Comparison of ENCODE assay signal across 7 mouse cellular contexts in the genomic region with DNA sequence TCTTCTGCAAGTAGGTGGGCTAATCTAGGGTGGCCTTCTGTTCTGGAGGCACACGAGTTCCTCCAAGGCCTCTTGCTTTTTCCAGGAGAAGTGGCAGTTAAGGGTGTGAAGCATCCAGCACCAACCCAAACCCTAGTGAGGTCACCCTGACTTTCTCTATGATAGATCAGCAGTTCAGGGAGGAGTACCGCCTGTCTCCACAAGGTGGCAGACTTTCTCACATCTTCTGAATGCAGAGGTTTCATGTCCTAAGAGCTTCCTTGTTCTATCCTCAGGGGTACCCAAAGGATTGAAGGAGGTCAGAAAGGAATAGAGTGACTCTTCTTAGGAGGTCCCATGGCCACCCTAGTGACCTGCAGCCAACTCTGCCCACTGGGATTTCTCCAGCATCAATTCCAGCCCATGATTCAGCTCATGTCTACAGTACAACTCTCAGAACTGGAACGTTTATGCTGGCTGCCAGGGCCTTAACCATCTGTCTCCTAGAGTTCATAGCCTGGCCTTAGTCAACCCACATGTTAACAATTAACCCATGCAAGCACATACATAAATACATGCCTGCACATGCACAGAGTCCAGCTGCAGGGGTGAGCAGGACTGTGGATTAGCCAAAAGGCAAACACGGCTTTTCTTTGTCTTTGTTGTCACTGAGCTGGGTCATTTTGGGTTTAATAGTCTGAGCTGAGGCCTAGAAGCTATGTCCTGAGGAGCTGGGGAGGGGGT. TPM values are rescaled to one million over a fixed set of nuclear protein-coding genes. Genes with fewer than 3 reads are reported as not detected.
DNase-seq lines count a peak whose midpoint lies in the region; ATAC-seq and TF ChIP-seq lines count a peak whose summit lies in the region.

No protein-coding gene starts in this region.

- peaks cover 5 to 21% of the 10 kb centered on the region in 2 experiments for H3K27me3 ChIP-seq in MEL (ENCODE audit: control insufficient read depth in 1 of 2, insufficient read depth in 2 of 2, low read length in 2 of 2)

- peak; percentile 57 for TF ChIP-seq RAD21 in MEL (IDR thresholded peaks at IDR 0.05; ENCODE audit: low read depth, low read length)

- no peaks in the 10 kb centered on the region for H3K79me2 ChIP-seq in MEL (ENCODE audit: control insufficient read depth, insufficient read depth, low read length, poor library complexity)

- no peak for TF ChIP-seq POLR2A in MEL (IDR thresholded peaks at IDR 0.05; ENCODE audit: control insufficient read depth in 1 of 2, insufficient read depth in 1 of 2, low read depth in 1 of 2, low read length in 2 of 2, poor library complexity in 1 of 2)

- H3K27ac ChIP-seq in MEL (ENCODE audit: control insufficient read depth, low read depth, low read length): no peak overlapping the region

- peak; percentile 83 for DNase-seq in MEL (ENCODE audit: low read depth, low spot score)
- DNase-seq in adrenal gland, postnatal 36 days: peak; percentile 71 to 77
- peak; percentile 72 to 85 for DNase-seq in heart, postnatal 14 days
- DNase-seq in layer of hippocampus, adult 9-10 months (ENCODE audit: low spot score): peak; percentile 87
- peak; percentile 89 for DNase-seq in lung, postnatal 36 days
- peak; percentile 87 for DNase-seq in right cerebral cortex, postnatal 4 days

- no peak for TF ChIP-seq EP300 in MEL (IDR thresholded peaks at IDR 0.05; ENCODE audit: low read depth in 1 of 2, low read length in 2 of 2)

- no peak overlapping the region for H3K9ac ChIP-seq in MEL (ENCODE audit: control insufficient read depth, low read depth, low read length, poor library complexity, severe bottlenecking)

- no peak overlapping the region for H3K4me3 ChIP-seq in MEL (ENCODE audit: control insufficient read depth in 1 of 2, insufficient read depth in 1 of 2, low read depth in 2 of 2, low read length in 2 of 2)

- peak; percentile 74 to 98 (median 94) for TF ChIP-seq CTCF in MEL (IDR thresholded peaks at IDR 0.05 in 2 of 3, conservative IDR thresholded peaks at IDR 0.05 in 1 of 3; ENCODE audit: control insufficient read depth in 1 of 3, insufficient read depth in 1 of 3, low read depth in 2 of 3, low read length in 3 of 3, poor library complexity in 1 of 3, severe bottlenecking in 1 of 3)

- ATAC-seq in erythroblast, adult 5-6 weeks (replicated peaks; ENCODE audit: low FRiP score, poor library complexity, severe bottlenecking): peak; percentile 80

- H3K36me3 ChIP-seq in MEL (ENCODE audit: control insufficient read depth in 1 of 2, insufficient read depth in 2 of 2, low read length in 2 of 2): peaks cover 0 to 3% of the 10 kb centered on the region in 2 experiments; a peak in 1 of 4 replicates

- no peaks in the 10 kb centered on the region for H3K9me3 ChIP-seq in MEL (replicated peaks; ENCODE audit: insufficient read depth, low read length)

- intact Hi-C loops in heart, postnatal 14 days (cut with DNase I): loop anchor here (2.0 to 5.0 kb wide), 3 partner anchors 78 to 250 kb away; a partner anchor contains a TSS

- peaks cover 0 to 7% of the 10 kb centered on the region in 2 experiments; a peak in 2 of 4 replicates for H3K4me1 ChIP-seq in MEL (ENCODE audit: control insufficient read depth in 1 of 2, insufficient read depth in 2 of 2, low read length in 2 of 2)

TF ChIP-seq in MEL, 35 proteins besides CTCF, POLR2A, EP300 and RAD21:
- TF ChIP-seq SMC3 (IDR thresholded peaks at IDR 0.05; ENCODE audit: low read depth, low read length) (peak; percentile 79), ETS1 (IDR thresholded peaks at IDR 0.05; ENCODE audit: low read depth, low read length) (no peak), BHLHE40 (IDR thresholded peaks at IDR 0.05; ENCODE audit: borderline replicate concordance, low read depth, low read length) (0 out of 2 replicates have a peak, but pooled peaks have one; percentile 29), MAX (IDR thresholded peaks at IDR 0.05; ENCODE audit: low read length) (no peak), ZC3H11A (IDR thresholded peaks at IDR 0.05; ENCODE audit: low read depth, low read length) (peak; percentile 49)

RNA-seq across cellular contexts. Expression of a gene that starts 22.8 kb away (rescaled TPM):
- 87.4 and 102 TPM in 2 replicates for total RNA-seq in MEL (2012; rRNA removed)
- 100 to 1,000 TPM in 1 of 2 experiments, not detected in 1; 103 TPM for polyA plus RNA-seq in MEL (2012; ENCODE audit: insufficient read depth in 1 of 2, insufficient read length in 2 of 2, low read depth in 1 of 2, low replicate concordance in 2 of 2, missing spikeins in 1 of 2)
- total RNA-seq in adrenal gland, postnatal 36 days (2021): 10 to 100 TPM; 57.5 to 85.7 TPM
- total RNA-seq in erythroblast, adult 5-6 weeks (2015; ENCODE audit: low replicate concordance): 0.58 and 3.3 TPM in 2 replicates
- total RNA-seq in erythroblast, adult 5-6 weeks (2017; ENCODE audit: low replicate concordance): 1.4 and 6.6 TPM in 2 replicates
- total RNA-seq in heart, postnatal 14 days (2021): 10 to 100 TPM; 57.3 to 58.7 TPM

RNA-seq across cellular contexts. Expression of a gene that starts 26.9 kb away (rescaled TPM):
- not detected in 2 replicates for total RNA-seq in MEL (2012; rRNA removed)
- not detected for polyA plus RNA-seq in MEL (2012; ENCODE audit: insufficient read depth in 1 of 2, insufficient read length in 2 of 2, low read depth in 1 of 2, low replicate concordance in 2 of 2, missing spikeins in 1 of 2)
- not detected for total RNA-seq in adrenal gland, postnatal 36 days (2021)
- not detected in 2 replicates for total RNA-seq in erythroblast, adult 5-6 weeks (2015; ENCODE audit: low replicate concordance)
- not detected in 2 replicates for total RNA-seq in erythroblast, adult 5-6 weeks (2017; ENCODE audit: low replicate concordance)
- not detected for total RNA-seq in heart, postnatal 14 days (2021)

Comparison
In these comparisons a context has a peak if more than half of its experiments do, and no peak if none do; other contexts are left out.
1. RNA of a gene that starts 22.8 kb away (total RNA-seq): 87.4 to 102 TPM in MEL, 57.5 to 85.7 TPM in adrenal gland, postnatal 36 days and 57.3 to 58.7 TPM in heart, postnatal 14 days; 0.58 to 6.6 TPM in erythroblast, adult 5-6 weeks; every median in the first group is over 4 times any median in the second.
2. Peak in every context shown above with its lines, with median percentiles within 50 percentile points of each other: DNase-seq.